In the genomic region with DNA sequence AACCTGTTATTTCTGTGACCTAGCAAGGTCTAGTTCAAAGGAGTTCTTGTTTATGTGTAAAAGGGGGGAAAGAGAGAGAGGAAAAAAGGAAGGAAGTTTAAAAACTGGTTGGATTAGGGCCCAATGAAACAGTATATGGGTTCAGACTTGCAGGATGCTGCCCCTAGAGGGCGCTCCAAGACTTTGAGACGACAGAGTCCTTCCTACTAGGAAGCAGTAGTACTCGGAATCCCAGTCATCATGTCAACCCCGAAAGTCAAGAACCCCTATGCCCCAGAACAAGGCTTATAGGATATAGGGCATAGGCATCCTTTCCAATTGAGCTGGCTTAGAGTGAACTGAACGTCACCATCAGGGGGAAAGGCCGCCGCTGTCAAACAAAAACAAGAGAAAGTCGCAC, we compare ENCODE assay signal across 9 mouse cellular contexts. TPM values are rescaled to one million over a fixed set of nuclear protein-coding genes. Genes with fewer than 3 reads are reported as not detected.
A peak's percentile ranks its signal among the peaks of the same experiment; 100 is the strongest.
DNase-seq lines count a peak whose midpoint lies in the region; ATAC-seq and TF ChIP-seq lines count a peak whose summit lies in the region.
"Had no signal": no experiment of that assay in that cellular context is flagged by ENCODE, and none has a peak within 500 bp of the region (broad histone marks: within the 10 kb centered on the region; RNA-seq: fewer than 3 reads in every experiment).

No protein-coding gene starts in this region.

- H3K27ac ChIP-seq in ES-E14 (ENCODE audit: insufficient read depth, low read depth, low read length, poor library complexity, severe bottlenecking) = no peak overlapping the region
- no peak overlapping the region for H3K27ac ChIP-seq in bone marrow, adult 2 months (ENCODE audit: control insufficient read depth, insufficient read depth, low read depth, low read length, poor library complexity)
- no peak overlapping the region for H3K27ac ChIP-seq in embryonic facial prominence, embryonic 11.5 days (replicated peaks; ENCODE audit: low read depth, low read length)
- H3K27ac ChIP-seq in heart, embryonic 15.5 days = peak overlapping the region; percentile 78; the same call in 1 of the 2 replicates
- H3K27ac ChIP-seq in lung, embryonic 16.5 days (ENCODE audit: low read length) = no peak overlapping the region
- H3K27ac ChIP-seq: limb, embryonic 12.5 days had no signal

- TF ChIP-seq CTCF in bone marrow, adult 2 months (IDR thresholded peaks at IDR 0.05; ENCODE audit: control insufficient read depth, insufficient read depth, low read length) = peak; percentile 49; the same call in 1 of the 2 replicates

- no peak overlapping the region for H3K4me2 ChIP-seq in embryonic facial prominence, embryonic 11.5 days (ENCODE audit: low read depth, low read length)
- no peak overlapping the region for H3K4me2 ChIP-seq in heart, embryonic 15.5 days
- no peak overlapping the region for H3K4me2 ChIP-seq in lung, embryonic 16.5 days (ENCODE audit: low read depth, low read length)
- H3K4me2 ChIP-seq: limb, embryonic 12.5 days had no signal

- H3K4me3 ChIP-seq in ES-E14 (ENCODE audit: insufficient read depth in 1 of 2, low read depth in 1 of 2, low read length in 2 of 2, poor library complexity in 1 of 2, severe bottlenecking in 1 of 2) = no peak overlapping the region
- H3K4me3 ChIP-seq in bone marrow, adult 2 months (replicated peaks; ENCODE audit: control insufficient read depth, low read depth, low read length) = no peak overlapping the region
- H3K4me3 ChIP-seq in embryonic facial prominence, embryonic 11.5 days (ENCODE audit: low read depth, low read length) = no peak overlapping the region
- H3K4me3 ChIP-seq in heart, embryonic 15.5 days = no peak overlapping the region
- H3K4me3 ChIP-seq in lung, embryonic 16.5 days (ENCODE audit: low read length) = no peak overlapping the region
- H3K4me3 ChIP-seq: limb, embryonic 12.5 days had no signal

- WGBS in bone marrow, adult 2 months = 42% methylated on average over 8 of the region's 8 CpGs
- WGBS in embryonic facial prominence, embryonic 11.5 days = 42% methylated on average over 8 of the region's 8 CpGs
- 45% methylated on average over 8 of the region's 8 CpGs for WGBS in heart, embryonic 15.5 days
- 41% methylated on average over 8 of the region's 8 CpGs for WGBS in lung, embryonic 16.5 days

- no peaks in the 10 kb centered on the region for H3K4me1 ChIP-seq in ES-E14 (ENCODE audit: control insufficient read depth in 2 of 2, insufficient read depth in 2 of 2, low read length in 2 of 2, poor library complexity in 1 of 2)
- H3K4me1 ChIP-seq in bone marrow, adult 2 months (ENCODE audit: control insufficient read depth, insufficient read depth, low read length) = no peaks in the 10 kb centered on the region
- no peaks in the 10 kb centered on the region for H3K4me1 ChIP-seq in embryonic facial prominence, embryonic 11.5 days (ENCODE audit: control insufficient read depth, insufficient read depth, low read length)
- H3K4me1 ChIP-seq in heart, embryonic 15.5 days (replicated peaks) = peaks cover 31% of the 10 kb centered on the region
- peaks cover 12% of the 10 kb centered on the region; the same call in 1 of the 2 replicates for H3K4me1 ChIP-seq in lung, embryonic 16.5 days (replicated peaks; ENCODE audit: control insufficient read depth, insufficient read depth, low read length)

- no peaks in the 10 kb centered on the region for H3K27me3 ChIP-seq in embryonic facial prominence, embryonic 11.5 days (ENCODE audit: control insufficient read depth, insufficient read depth, low read length)
- H3K27me3 ChIP-seq in heart, embryonic 15.5 days = no peaks in the 10 kb centered on the region
- H3K27me3 ChIP-seq in lung, embryonic 16.5 days (ENCODE audit: control insufficient read depth, insufficient read depth, low read depth, low read length) = no peaks in the 10 kb centered on the region
- H3K27me3 ChIP-seq: limb, embryonic 12.5 days had no signal

- no peak overlapping the region for H3K9ac ChIP-seq in ES-E14 (ENCODE audit: insufficient read depth, low read depth, low read length, poor library complexity, severe bottlenecking)
- no peak overlapping the region for H3K9ac ChIP-seq in embryonic facial prominence, embryonic 11.5 days (replicated peaks; ENCODE audit: low read length)
- no peak overlapping the region for H3K9ac ChIP-seq in heart, embryonic 15.5 days
- H3K9ac ChIP-seq in lung, embryonic 16.5 days (ENCODE audit: low read length) = 0 out of 2 replicates have a peak overlapping the region, but pooled peaks have one; percentile 6
- H3K9ac ChIP-seq: limb, embryonic 12.5 days had no signal

- peak; percentile 79 for DNase-seq in ES-E14 (ENCODE audit: low read depth, low spot score)
- DNase-seq in embryonic facial prominence, embryonic 11.5 days (ENCODE audit: low spot score) = peak; percentile 94
- DNase-seq in kidney, postnatal 14 days = peak; percentile 85
- peak; percentile 82 to 83 for DNase-seq in right cerebral cortex, adult 2 months (ENCODE audit: low spot score in 2 of 2)

- no peak for TF ChIP-seq POLR2A in bone marrow, adult 2 months (IDR thresholded peaks at IDR 0.05; ENCODE audit: borderline replicate concordance, control insufficient read depth, low read depth, low read length)

- in situ Hi-C loops in ES-E14 (cut with MboI; ENCODE audit: low sequenced_read_pairs in 2 of 2, unreplicated experiment in 2 of 2) = loop anchor here in 1 of 2 experiments (10.0 kb wide), 1 partner anchor 193 kb away; no protein-coding TSS in a partner anchor

- ATAC-seq in embryonic facial prominence, embryonic 11.5 days (replicated peaks; ENCODE audit: insufficient number of reproducible peaks, low FRiP score, low TSS enrichment, low read depth) = no peak; the same call in 1 of the 2 replicates
- ATAC-seq in heart, embryonic 15.5 days (replicated peaks; ENCODE audit: insufficient number of reproducible peaks, insufficient read depth, low FRiP score, low read depth) = 0 out of 2 replicates have a peak, but pooled peaks have one; percentile 54
- ATAC-seq in lung, embryonic 16.5 days (ENCODE audit: low read depth) = peak; percentile 61
- no peak for ATAC-seq in monocyte, adult 5-6 weeks (replicated peaks; ENCODE audit: insufficient number of reproducible peaks, low FRiP score, low TSS enrichment, poor library complexity, severe bottlenecking)

- H3K36me3 ChIP-seq in ES-E14 (ENCODE audit: control insufficient read depth, insufficient read depth, low read length, poor library complexity, severe bottlenecking) = no peaks in the 10 kb centered on the region
- no peaks in the 10 kb centered on the region for H3K36me3 ChIP-seq in embryonic facial prominence, embryonic 11.5 days (replicated peaks; ENCODE audit: control insufficient read depth, insufficient read depth, low read depth, low read length)
- H3K36me3 ChIP-seq in heart, embryonic 15.5 days = 0 out of 2 replicates have a peak, but pooled peaks cover 4% of the 10 kb centered on the region
- no peaks in the 10 kb centered on the region for H3K36me3 ChIP-seq in lung, embryonic 16.5 days (ENCODE audit: control insufficient read depth, insufficient read depth, low read length)
- H3K36me3 ChIP-seq: limb, embryonic 12.5 days had no signal

- no peaks in the 10 kb centered on the region for H3K9me3 ChIP-seq in ES-E14 (ENCODE audit: control insufficient read depth, insufficient read depth, low read depth, low read length)
- H3K9me3 ChIP-seq in embryonic facial prominence, embryonic 11.5 days (replicated peaks; ENCODE audit: control insufficient read depth, low read length) = no peaks in the 10 kb centered on the region
- no peaks in the 10 kb centered on the region for H3K9me3 ChIP-seq in heart, embryonic 15.5 days (replicated peaks)
- no peaks in the 10 kb centered on the region for H3K9me3 ChIP-seq in lung, embryonic 16.5 days (ENCODE audit: control insufficient read depth, low read length)
- H3K9me3 ChIP-seq: limb, embryonic 12.5 days had no signal

TF ChIP-seq in ES-E14, 5 proteins besides CTCF, POLR2A, EP300 and RAD21:
- no peak for TF ChIP-seq CHD2 (IDR thresholded peaks at IDR 0.05; ENCODE audit: low read depth, low read length)
- TF ChIP-seq ZC3H11A (IDR thresholded peaks at IDR 0.05; ENCODE audit: borderline replicate concordance, low read depth, low read length) = peak; percentile 72; the same call in 1 of the 2 replicates

RNA-seq across cellular contexts. Expression of a gene that starts 50.0 kb away (rescaled TPM):
- total RNA-seq in ES-E14 (2012; rRNA removed) = 7.4 and 13.9 TPM in 2 replicates
- 5.9 and 6.2 TPM in 2 replicates for polyA plus RNA-seq in bone marrow, adult 2 months (2011; ENCODE audit: insufficient read depth, insufficient read length, low replicate concordance, missing spikeins)
- 72.6 and 77.2 TPM in 2 replicates for polyA plus RNA-seq in embryonic facial prominence, embryonic 11.5 days (2014; fragmentation: Nextera tagmentation; extraction: Ambion mirVana)
- 74.6 and 83.2 TPM in 2 replicates for polyA plus RNA-seq in heart, embryonic 15.5 days (2015; fragmentation: Nextera tagmentation; extraction: Ambion mirVana)
- polyA plus RNA-seq in lung, embryonic 16.5 days (2015; fragmentation: Nextera tagmentation; extraction: Ambion mirVana) = 113 and 115 TPM in 2 replicates
- total RNA-seq in monocyte, adult 5-6 weeks (2017) = not detected in 3 replicates

Comparison
In these comparisons a context has a peak if more than half of its experiments do, and no peak if none do; other contexts are left out.
1. ATAC-seq: peak in heart, embryonic 15.5 days (single experiment) and lung, embryonic 16.5 days (single experiment); none in embryonic facial prominence, embryonic 11.5 days (single experiment) and monocyte, adult 5-6 weeks (single experiment).
2. RNA of a gene that starts 50.0 kb away (polyA plus RNA-seq): 113 to 115 TPM in lung, embryonic 16.5 days, 72.6 to 77.2 TPM in embryonic facial prominence, embryonic 11.5 days and 74.6 to 83.2 TPM in heart, embryonic 15.5 days; 5.9 to 6.2 TPM in bone marrow, adult 2 months; every median in the first group is over 10 times any median in the second.
3. Peak in every context shown above with its lines, with median percentiles within 50 percentile points of each other: DNase-seq.